Comparison of ENCODE assay signal across 14 mouse cellular contexts in genomic region chr1:175202902-175203301, GRCm38 (mm10).
DNase-seq lines count a peak whose midpoint lies in the region.
"Had no signal": no experiment of that assay in that cellular context is flagged by ENCODE, and none has a peak within 500 bp of the region (broad histone marks: within the 10 kb centered on the region; RNA-seq: fewer than 3 reads in every experiment).

No protein-coding gene starts in this region.

- peak; percentile 22 for DNase-seq in layer of hippocampus, adult 11-12 months (ENCODE audit: low spot score)
- DNase-seq in layer of hippocampus, postnatal 25 days (ENCODE audit: extremely low spot score in 1 of 2, low spot score in 1 of 2): no peak
- peak; percentile 34 for DNase-seq in layer of hippocampus, adult 9-11 months
- no peak for DNase-seq in layer of hippocampus, postnatal 10 days (ENCODE audit: low spot score in 2 of 2)
- peak; percentile 37 for DNase-seq in brain, adult 2 months (ENCODE audit: low read depth, low spot score)
- DNase-seq in frontal cortex, postnatal 36 days (ENCODE audit: low spot score in 2 of 2): no peak
- DNase-seq: adrenal gland, adult 8-10 months; adrenal gland, postnatal 14 days; adrenal gland, postnatal 36 days; cerebellum, adult 11 months; cerebellum, adult 18-20 months; cerebellum, adult 8-10 months; cerebellum, postnatal 10 days; cerebellum, postnatal 25 days had no signal

Comparison
In these comparisons a context has a peak if more than half of its experiments do, and no peak if none do; other contexts are left out.
1. DNase-seq: peak in layer of hippocampus, adult 11-12 months (single experiment), layer of hippocampus, adult 9-11 months (single experiment) and brain, adult 2 months (single experiment); none in layer of hippocampus, postnatal 25 days (0 of 2), layer of hippocampus, postnatal 10 days (0 of 2) and frontal cortex, postnatal 36 days (0 of 2).